Mouse (Mus musculus) hematopoietic stem cell, adult 5-6 weeks (primary cell): ENCODE measurements around the gene Mapkapk2. TPM values are rescaled to one million over a fixed set of nuclear protein-coding genes. Genes with fewer than 3 reads are reported as not detected.
"Not testable (repeated sequence)": the region's sequence is repeated elsewhere in the genome, so short reads cannot be mapped to it uniquely, and the experiment has no call there.

Experiments
- ATAC-seq, 2 experiments: fragments of 125-278 bp in 1 of 2; replicated peaks in 1 of 2; 2 replicates each; pipeline ENCODE4 v1.8.0; 2016 to 2017; ENCODE audit warnings: inconsistent platforms in 2 of 2, mild to moderate bottlenecking in 2 of 2, moderate number of reproducible peaks in 2 of 2, low read depth in 1 of 2, moderate TSS enrichment in 1 of 2; ENCODE audit not compliant: low FRiP score in 2 of 2, poor library complexity in 2 of 2, severe bottlenecking in 2 of 2, insufficient read depth in 1 of 2, low TSS enrichment in 1 of 2
- total RNA-seq: library from RNA; stranded (forward); fragments of 172-1452, 232-1000 nt; gene quantifications from 2 replicates; pipeline ENCODE4 v1.2.3, GENCODE M21; 2017

Gene Mapkapk2
- total RNA-seq, 1 experiment from 2014 or later = 93.7 TPM

GRCm38 (mm10) chr1:131042721-131043120, 54.9 kb downstream of the Mapkapk2 start:
- ATAC-seq = no peak

GRCm38 (mm10) chr1:131042263-131042662, 55.4 kb downstream of the Mapkapk2 start:
- no peak for ATAC-seq

- ATAC-seq = no peak
These were observed 58.1 kb downstream of the Mapkapk2 start for GRCm38 (mm10) chr1:131039479-131039878.

- no peak for ATAC-seq
These were observed 59.1 kb downstream of the Mapkapk2 start for GRCm38 (mm10) chr1:131038415-131039017.

- peak; percentile 53 to 84 for ATAC-seq
These were observed 59.6 kb downstream of the Mapkapk2 start for GRCm38 (mm10) chr1:131038001-131038400.

- ATAC-seq = no peak
These were observed 66.4 kb downstream of the Mapkapk2 start for GRCm38 (mm10) chr1:131031267-131031666.

- ATAC-seq = no peak
These were observed 67.4 kb downstream of the Mapkapk2 start for GRCm38 (mm10) chr1:131030261-131030660.

- no peak for ATAC-seq
These were observed 68.4 kb downstream of the Mapkapk2 start for GRCm38 (mm10) chr1:131029215-131029614.

- ATAC-seq = peak; percentile 77 to 80
These were observed 71.8 kb downstream of the Mapkapk2 start for GRCm38 (mm10) chr1:131025843-131026190.

GRCm38 (mm10) chr1:131024900-131025842, 72.5 kb downstream of the Mapkapk2 start:
- peak; percentile 8; a peak in 1 of 4 replicates for ATAC-seq

GRCm38 (mm10) chr1:131023250-131023858, 74.3 kb downstream of the Mapkapk2 start:
- not testable (repeated sequence) for ATAC-seq

GRCm38 (mm10) chr1:131022591-131023249, 74.9 kb downstream of the Mapkapk2 start:
- ATAC-seq = no peak

GRCm38 (mm10) chr1:131021900-131022590, 75.6 kb downstream of the Mapkapk2 start:
- no peak for ATAC-seq

- ATAC-seq = no peak
These were observed 76.2 kb downstream of the Mapkapk2 start for GRCm38 (mm10) chr1:131021438-131021837.

- peak; percentile 28 to 49; a peak in 2 of 4 replicates for ATAC-seq
These were observed 77.0 kb downstream of the Mapkapk2 start for GRCm38 (mm10) chr1:131020425-131021310.

GRCm38 (mm10) chr1:131019492-131020098, 78.0 kb downstream of the Mapkapk2 start, which contains the start of gene Il10:
Il10 (plus strand) TSS chr1:131019845.
- peak in 1 of 2 experiments; percentile 22; a peak in 1 of 4 replicates for ATAC-seq
